In genomic region chr5:28132231-28132630, GRCm38 (mm10) we compare ENCODE assay signal across 21 mouse cellular contexts. TPM values are rescaled to one million over a fixed set of nuclear protein-coding genes. Genes with fewer than 3 reads are reported as not detected.
"Had no signal": no experiment of that assay in that cellular context is flagged by ENCODE, and none has a peak within 500 bp of the region (broad histone marks: within the 10 kb centered on the region; RNA-seq: fewer than 3 reads in every experiment).

No protein-coding gene starts in this region.

- H3K9me3 ChIP-seq: midbrain, embryonic 13.5 days; midbrain, embryonic 15.5 days; neural tube, embryonic 12.5 days; stomach, embryonic 15.5 days had no signal

- H3K36me3 ChIP-seq: midbrain, embryonic 13.5 days; midbrain, embryonic 15.5 days; neural tube, embryonic 12.5 days; stomach, embryonic 15.5 days had no signal

- DNase-seq: lung, adult 18-20 months; lung, embryonic 14.5 days; lung, postnatal 10 days; lung, postnatal 4 days; right cerebral cortex, postnatal 14 days; thymus, adult 2 months; thymus, postnatal 25 days; thymus, postnatal 4 days had no signal

- H3K27ac ChIP-seq: midbrain, embryonic 13.5 days; midbrain, embryonic 15.5 days; neural tube, embryonic 12.5 days; stomach, embryonic 15.5 days; stomach, postnatal 0 days had no signal

- H3K4me3 ChIP-seq: midbrain, embryonic 13.5 days; midbrain, embryonic 15.5 days; neural tube, embryonic 12.5 days; stomach, embryonic 15.5 days had no signal

- H3K4me1 ChIP-seq: midbrain, embryonic 13.5 days; neural tube, embryonic 12.5 days; stomach, embryonic 15.5 days had no signal

RNA-seq across cellular contexts. Expression of gene En2, which starts 33.3 kb away (rescaled TPM):
- total RNA-seq: megakaryocyte, adult 5-6 weeks; megakaryocyte-erythroid progenitor cell, adult 5-6 weeks; monocyte, adult 5-6 weeks; neutrophil, adult 5-6 weeks had no signal
- polyA plus RNA-seq: lung, embryonic 14.5 days; lung, embryonic 16.5 days; neural tube, embryonic 14.5 days; spleen, adult 2 months; stomach, embryonic 15.5 days; stomach, postnatal 0 days; urinary bladder, adult 2 months had no signal
